Mouse (Mus musculus): Measurements from ENCODE around the gene Chd9. TPM values are rescaled to one million over a fixed set of nuclear protein-coding genes. Genes with fewer than 3 reads are reported as not detected.

Chd9 gene
- polyA plus RNA-seq, 1 experiment from 2014 or later, result 81.4 TPM

- WGBS, result 89% methylated on average over 8 of the region's 8 CpGs
- ATAC-seq (ENCODE audit: low FRiP score, low read depth), result no peak
- Histone ChIP-seq H3K4me1 (no peaks in the 10 kb centered on the region), H3K4me2 (replicated peaks) (no peak overlapping the region), H3K27ac (no peak overlapping the region), H3K36me3 (peaks cover 41% of the 10 kb centered on the region), H3K27me3 (replicated peaks) (no peaks in the 10 kb centered on the region), H3K9me3 (no peaks in the 10 kb centered on the region), H3K9ac (no peak overlapping the region), H3K4me3 (no peak overlapping the region)
Observed at GRCm38 (mm10) chr8:90976960-90977371, 148.8 kb downstream of the Chd9 start.

GRCm38 (mm10) chr8:90978720-90979119 lies 150.6 kb downstream of the Chd9 start:
- ATAC-seq (ENCODE audit: low FRiP score, low read depth), result no peak
- no peak overlapping the region for H3K4me3 ChIP-seq
- WGBS, result 98% methylated on average over 3 of the region's 3 CpGs

DNA sequence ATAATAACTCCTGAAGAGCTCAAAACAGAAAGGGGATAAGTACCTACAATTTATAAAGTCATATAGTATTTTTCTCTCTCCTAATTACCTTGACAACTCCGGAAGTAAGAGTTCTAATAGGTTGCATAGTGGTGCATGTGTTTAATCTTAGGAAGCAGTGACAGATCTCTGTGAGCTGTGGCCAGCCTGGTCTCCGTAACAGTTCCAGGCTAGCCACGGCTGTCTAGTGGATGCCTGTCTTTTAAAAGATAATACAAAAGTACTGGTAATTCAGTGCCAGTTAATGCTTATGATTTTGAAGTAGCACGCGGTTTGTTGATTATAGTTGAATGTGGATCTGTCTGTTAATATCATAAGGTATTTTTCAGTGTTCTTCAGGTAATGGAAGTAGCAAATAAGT lies 151.1 kb downstream of the Chd9 start:
- Histone ChIP-seq H3K4me3 (no peak overlapping the region), H3K9me3 (no peaks in the 10 kb centered on the region), H3K27me3 (replicated peaks) (no peaks in the 10 kb centered on the region), H3K4me2 (replicated peaks) (no peak overlapping the region), H3K36me3 (peaks cover 57% of the 10 kb centered on the region), H3K9ac (no peak overlapping the region), H3K27ac (no peak overlapping the region), H3K4me1 (no peaks in the 10 kb centered on the region)
- whole genome bisulfite sequencing, result 95% methylated on average over 5 of the region's 5 CpGs
- no peak for ATAC-seq (ENCODE audit: low FRiP score, low read depth)

More at GRCm38 (mm10) chr8:90978720-90979119, 150.6 kb downstream of the Chd9 start:
- no peaks in the 10 kb centered on the region for H3K9me3 ChIP-seq
- no peak overlapping the region for H3K4me2 ChIP-seq (replicated peaks)
- H3K4me1 ChIP-seq, result no peaks in the 10 kb centered on the region
- H3K27ac ChIP-seq, result no peak overlapping the region
- no peak overlapping the region for H3K9ac ChIP-seq
- H3K36me3 ChIP-seq, result peaks cover 54% of the 10 kb centered on the region
- no peaks in the 10 kb centered on the region for H3K27me3 ChIP-seq (replicated peaks)

GRCm38 (mm10) chr8:90982087-90982486 lies 153.9 kb downstream of the Chd9 start:
- Histone ChIP-seq H3K27me3 (replicated peaks) (no peaks in the 10 kb centered on the region), H3K36me3 (peaks cover 58% of the 10 kb centered on the region), H3K4me1 (no peaks in the 10 kb centered on the region), H3K27ac (no peak overlapping the region), H3K9ac (no peak overlapping the region), H3K4me3 (no peak overlapping the region), H3K4me2 (replicated peaks) (no peak overlapping the region), H3K9me3 (no peaks in the 10 kb centered on the region)
- no peak for ATAC-seq (ENCODE audit: low FRiP score, low read depth)
- 86% methylated on average over 3 of the region's 3 CpGs for WGBS

GRCm38 (mm10) chr8:91019726-91020125 lies 191.6 kb downstream of the Chd9 start:
- H3K9ac ChIP-seq, result no peak overlapping the region
- peaks cover 74% of the 10 kb centered on the region for H3K36me3 ChIP-seq
- no peak overlapping the region for H3K4me2 ChIP-seq (replicated peaks)
- H3K9me3 ChIP-seq, result no peaks in the 10 kb centered on the region
- no peaks in the 10 kb centered on the region for H3K4me1 ChIP-seq
- 8% methylated on average over 2 of the region's 2 CpGs for WGBS
- no peak for ATAC-seq (ENCODE audit: low FRiP score, low read depth)
- no peaks in the 10 kb centered on the region for H3K27me3 ChIP-seq (replicated peaks)
- no peak overlapping the region for H3K27ac ChIP-seq
- no peak overlapping the region for H3K4me3 ChIP-seq

DNA sequence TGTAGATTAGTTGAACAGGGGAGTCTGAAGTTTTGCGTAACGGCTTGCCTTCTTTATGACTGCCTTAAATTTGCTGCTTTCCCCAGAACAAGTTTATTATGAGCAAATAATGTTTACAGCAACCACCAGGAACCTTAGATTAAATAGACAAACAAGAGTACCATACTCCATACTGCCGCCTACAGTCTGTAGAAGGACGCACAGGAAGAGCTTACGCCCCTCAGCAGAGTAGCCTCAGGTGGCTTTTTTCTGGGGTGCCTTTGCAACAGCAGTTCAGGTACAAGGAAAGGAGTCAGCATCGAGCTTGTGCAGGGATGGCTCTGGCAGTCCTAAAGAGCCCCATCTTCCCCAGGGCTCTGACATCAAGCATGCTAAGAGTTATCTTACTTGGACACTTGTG lies 206.3 kb downstream of the Chd9 start:
- no peaks in the 10 kb centered on the region for H3K27me3 ChIP-seq (replicated peaks)
- no peaks in the 10 kb centered on the region for H3K4me1 ChIP-seq
- no peak overlapping the region for H3K27ac ChIP-seq
- H3K36me3 ChIP-seq, result peaks cover 84% of the 10 kb centered on the region
- H3K9ac ChIP-seq, result no peak overlapping the region
- no peak overlapping the region for H3K4me2 ChIP-seq (replicated peaks)
- no peak for ATAC-seq (ENCODE audit: low FRiP score, low read depth)
- H3K4me3 ChIP-seq, result no peak overlapping the region
- no peaks in the 10 kb centered on the region for H3K9me3 ChIP-seq
- WGBS, result 89% methylated on average over 6 of the region's 6 CpGs

GRCm38 (mm10) chr8:91036905-91037304 lies 208.8 kb downstream of the Chd9 start:
- 77% methylated on average over 6 of the region's 6 CpGs for WGBS
- Histone ChIP-seq H3K9me3 (no peaks in the 10 kb centered on the region), H3K27ac (no peak overlapping the region), H3K4me2 (replicated peaks) (no peak overlapping the region), H3K9ac (no peak overlapping the region), H3K4me3 (no peak overlapping the region), H3K36me3 (peaks cover 87% of the 10 kb centered on the region), H3K27me3 (replicated peaks) (no peaks in the 10 kb centered on the region), H3K4me1 (no peaks in the 10 kb centered on the region)
- ATAC-seq (ENCODE audit: low FRiP score, low read depth), result no peak

GRCm38 (mm10) chr8:91038637-91039036 lies 210.5 kb downstream of the Chd9 start:
- Histone ChIP-seq H3K9ac (no peak overlapping the region), H3K27ac (no peak overlapping the region), H3K9me3 (no peaks in the 10 kb centered on the region), H3K4me1 (no peaks in the 10 kb centered on the region), H3K4me2 (replicated peaks) (no peak overlapping the region), H3K27me3 (replicated peaks) (no peaks in the 10 kb centered on the region), H3K4me3 (no peak overlapping the region), H3K36me3 (peaks cover 92% of the 10 kb centered on the region)
- WGBS, result 95% methylated on average over 1 of the region's 1 CpGs
- ATAC-seq (ENCODE audit: low FRiP score, low read depth), result no peak

DNA sequence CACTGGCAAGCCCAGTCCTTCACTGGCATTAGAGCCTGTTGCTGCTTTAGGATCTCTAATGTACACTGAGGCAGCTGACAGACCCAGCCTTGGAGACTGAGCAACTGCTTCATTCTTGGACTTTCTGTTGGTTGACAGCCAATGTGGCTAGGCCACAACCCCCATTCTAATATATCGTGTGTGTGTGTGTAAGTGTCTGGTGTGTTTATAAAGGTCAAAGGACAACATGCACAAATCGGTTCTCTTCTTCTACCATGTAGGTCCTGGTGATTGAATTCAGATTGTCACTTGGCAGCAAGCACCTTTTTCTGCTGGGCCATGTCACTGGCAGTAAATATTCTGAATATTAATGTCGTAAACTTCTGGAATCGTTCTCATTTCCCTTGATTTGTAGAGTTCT lies 218.2 kb downstream of the Chd9 start:
- Histone ChIP-seq H3K4me1 (no peaks in the 10 kb centered on the region), H3K9me3 (no peaks in the 10 kb centered on the region), H3K36me3 (peaks cover 74% of the 10 kb centered on the region), H3K27ac (no peak overlapping the region), H3K27me3 (replicated peaks) (no peaks in the 10 kb centered on the region), H3K4me2 (replicated peaks) (no peak overlapping the region), H3K4me3 (no peak overlapping the region), H3K9ac (no peak overlapping the region)
- WGBS, result 90% methylated on average over 4 of the region's 4 CpGs
- no peak for ATAC-seq (ENCODE audit: low FRiP score, low read depth)

DNA sequence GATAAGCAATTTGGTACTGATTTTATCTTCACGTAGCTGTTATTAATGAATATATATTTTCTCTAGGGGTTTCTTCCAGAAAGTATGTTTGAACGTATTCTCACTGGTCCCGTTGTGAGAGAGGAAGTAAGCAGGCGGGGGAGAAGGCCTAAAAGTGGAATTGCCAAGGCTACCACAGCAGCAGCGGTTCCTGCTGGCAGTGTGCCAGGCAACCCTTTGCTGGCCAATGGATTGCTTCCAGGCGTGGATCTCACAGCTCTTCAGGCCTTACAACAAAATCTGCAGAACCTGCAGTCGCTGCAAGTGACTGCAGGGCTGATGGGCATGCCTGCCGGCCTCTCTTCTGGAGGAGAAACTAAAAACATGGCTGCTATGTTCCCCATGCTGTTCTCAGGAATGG lies 222.9 kb downstream of the Chd9 start:
- peaks cover 57% of the 10 kb centered on the region for H3K36me3 ChIP-seq
- WGBS, result 65% methylated on average over 8 of the region's 8 CpGs
- H3K4me3 ChIP-seq, result no peak overlapping the region
- no peaks in the 10 kb centered on the region for H3K9me3 ChIP-seq
- no peak overlapping the region for H3K4me2 ChIP-seq (replicated peaks)
- no peaks in the 10 kb centered on the region for H3K27me3 ChIP-seq (replicated peaks)
- no peak overlapping the region for H3K27ac ChIP-seq
- no peak overlapping the region for H3K9ac ChIP-seq
- ATAC-seq (ENCODE audit: low FRiP score, low read depth), result no peak
- no peaks in the 10 kb centered on the region for H3K4me1 ChIP-seq

DNA sequence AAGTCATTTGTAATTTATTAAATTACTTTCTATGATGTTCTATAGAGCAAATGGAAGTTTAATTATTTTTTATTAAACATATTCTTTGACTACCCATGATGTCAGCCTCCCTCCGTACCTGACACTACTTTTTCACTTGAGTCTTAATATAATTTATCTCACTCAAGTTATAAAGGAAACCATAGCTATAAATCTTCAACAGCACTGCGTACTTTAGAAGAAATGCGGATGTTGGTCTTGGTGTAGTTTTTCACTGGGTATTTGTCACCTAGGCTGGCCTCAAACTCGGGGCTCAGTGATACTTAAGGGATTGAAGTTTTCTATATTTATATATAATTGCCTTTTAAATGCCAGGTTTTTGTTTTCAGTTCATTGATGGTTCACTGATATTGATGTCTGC lies 226.3 kb downstream of the Chd9 start:
- ATAC-seq (ENCODE audit: low FRiP score, low read depth), result no peak
- Histone ChIP-seq H3K4me2 (replicated peaks) (no peak overlapping the region), H3K9me3 (no peaks in the 10 kb centered on the region), H3K27ac (no peak overlapping the region), H3K9ac (no peak overlapping the region), H3K4me1 (no peaks in the 10 kb centered on the region), H3K4me3 (no peak overlapping the region), H3K36me3 (peaks cover 48% of the 10 kb centered on the region), H3K27me3 (replicated peaks) (no peaks in the 10 kb centered on the region)
- 86% methylated on average over 4 of the region's 4 CpGs for WGBS

GRCm38 (mm10) chr8:91056848-91057247 lies 228.7 kb downstream of the Chd9 start:
- 73% methylated on average over 3 of the region's 3 CpGs for WGBS
- H3K4me3 ChIP-seq, result no peak overlapping the region
- H3K27me3 ChIP-seq (replicated peaks), result no peaks in the 10 kb centered on the region
- no peaks in the 10 kb centered on the region for H3K9me3 ChIP-seq
- no peak for ATAC-seq (ENCODE audit: low FRiP score, low read depth)
- H3K36me3 ChIP-seq, result peaks cover 32% of the 10 kb centered on the region
- no peak overlapping the region for H3K4me2 ChIP-seq (replicated peaks)
- no peak overlapping the region for H3K27ac ChIP-seq
- H3K9ac ChIP-seq, result no peak overlapping the region
- H3K4me1 ChIP-seq, result no peaks in the 10 kb centered on the region

DNA sequence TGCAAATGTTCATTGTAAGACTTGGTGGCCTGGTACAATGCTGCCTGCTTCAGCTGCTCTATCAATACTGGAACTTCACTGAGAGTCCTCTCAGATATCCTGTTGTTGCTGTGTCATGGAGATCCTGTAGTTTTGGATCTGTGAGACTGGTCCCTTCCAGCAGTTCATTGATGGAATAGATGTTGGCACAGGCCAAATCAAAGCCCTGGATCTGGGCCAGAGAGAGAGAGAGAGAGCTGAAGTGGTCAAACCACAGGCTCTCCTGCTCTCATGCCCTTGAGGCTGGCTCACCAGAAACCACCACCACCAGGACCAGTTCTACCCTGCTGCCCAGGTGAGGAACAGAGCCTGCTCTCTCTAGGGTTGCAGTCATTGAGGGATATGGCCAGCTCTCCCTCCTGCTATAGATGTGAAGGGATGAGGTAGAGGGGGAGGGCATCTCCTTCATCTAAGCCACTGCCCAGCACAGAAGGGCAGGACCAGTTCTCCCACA lies 231.0 kb downstream of the Chd9 start:
- peaks cover 20% of the 10 kb centered on the region for H3K36me3 ChIP-seq
- no peaks in the 10 kb centered on the region for H3K27me3 ChIP-seq (replicated peaks)
- no peak overlapping the region for H3K4me3 ChIP-seq
- H3K9ac ChIP-seq, result no peak overlapping the region
- H3K9me3 ChIP-seq, result no peaks in the 10 kb centered on the region
- ATAC-seq (ENCODE audit: low FRiP score, low read depth), result no peak
- no peak overlapping the region for H3K27ac ChIP-seq
- no peaks in the 10 kb centered on the region for H3K4me1 ChIP-seq
- no peak overlapping the region for H3K4me2 ChIP-seq (replicated peaks)

All from neural tube, embryonic 12.5 days (tissue).